Mouse (Mus musculus): Measurements from ENCODE around the gene Atf1.

DNA sequence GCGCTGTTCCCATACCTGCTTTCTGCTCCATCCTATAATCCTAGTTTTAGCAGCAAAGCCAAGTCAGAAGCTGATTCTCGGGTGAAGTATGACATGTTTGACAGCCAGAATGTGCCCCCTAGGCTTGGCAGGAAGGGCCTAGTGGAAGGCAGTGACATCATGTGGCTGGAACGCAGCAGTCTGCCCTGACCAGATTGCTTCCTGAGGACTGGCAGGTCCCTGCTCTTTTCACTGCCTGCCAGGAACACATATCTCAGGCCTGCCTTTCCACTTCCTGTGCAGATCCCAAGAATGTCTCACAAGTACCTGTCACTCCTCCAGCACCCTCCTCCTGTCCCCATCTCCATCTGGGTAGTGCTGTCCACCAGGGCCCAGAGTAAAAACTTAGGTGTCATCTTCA, 27.8 kb upstream of the Atf1 start:
- TF ChIP-seq KAT2A (conservative IDR thresholded peaks at IDR 0.05; ENCODE audit: low read depth, low read length): no peak
- TF ChIP-seq JUND (IDR thresholded peaks at IDR 0.05; ENCODE audit: low read depth, low read length): no peak

Measured in MEL (cell line).